Mouse (Mus musculus): ENCODE measurements around the gene Ankrd17. TPM values are rescaled to one million over a fixed set of nuclear protein-coding genes. Genes with fewer than 3 reads are reported as not detected.
A peak's percentile ranks its signal among the peaks of the same experiment; 100 is the strongest.
"Not testable (repeated sequence)": the region's sequence is repeated elsewhere in the genome, so short reads cannot be mapped to it uniquely, and the experiment has no call there.

The Ankrd17 gene
- total RNA-seq, 2 experiments from 2014 or later, result 111 to 117 TPM

GRCm38 (mm10) chr5:90339129-90339952, 27.0 kb downstream of the Ankrd17 start:
- DNase-seq (ENCODE audit: low spot score in 2 of 2), result peak; percentile 34 to 47

- DNase-seq (ENCODE audit: low spot score in 2 of 2), result no peak
Measured at GRCm38 (mm10) chr5:90338177-90339091, 27.9 kb downstream of the Ankrd17 start.

DNA sequence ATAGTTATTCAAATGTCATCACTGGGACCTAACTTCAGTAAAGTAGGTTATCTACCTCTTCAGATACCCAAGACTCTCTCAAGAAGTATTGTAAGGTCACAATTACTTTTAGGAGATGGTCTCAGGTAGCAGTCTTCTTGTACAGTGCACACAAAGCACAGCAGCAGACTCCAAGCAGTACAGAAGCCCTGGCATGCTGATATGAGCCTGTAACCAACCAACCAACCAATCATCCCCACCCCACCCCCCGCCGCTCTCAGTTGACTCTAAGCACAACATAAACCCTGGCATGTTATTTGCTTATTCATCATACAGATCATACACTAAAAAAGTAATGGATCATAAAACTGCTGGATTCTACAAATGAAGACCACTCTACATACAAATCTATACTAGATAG, 33.9 kb downstream of the Ankrd17 start:
- DNase-seq (ENCODE audit: low spot score in 2 of 2), result no peak

DNA sequence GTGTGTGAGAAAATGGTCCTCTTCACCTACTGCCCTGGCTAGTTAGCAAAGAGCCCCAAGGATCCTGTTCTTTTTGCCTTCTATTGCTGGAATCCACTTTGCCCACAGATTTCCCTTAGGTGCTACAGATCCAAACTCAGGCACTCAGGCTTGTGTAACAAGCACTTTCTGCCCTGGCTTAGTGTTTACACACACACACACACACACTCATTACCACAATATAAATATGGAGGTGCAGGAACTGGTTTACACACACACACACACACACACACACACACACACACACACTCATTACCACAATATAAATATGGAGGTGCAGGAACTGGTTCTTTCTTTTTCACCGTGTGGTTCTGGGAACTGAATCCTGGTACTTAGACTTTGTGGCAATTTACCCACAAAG, 35.3 kb downstream of the Ankrd17 start:
- DNase-seq (ENCODE audit: low spot score in 2 of 2), result no peak

- no peak for DNase-seq (ENCODE audit: low spot score in 2 of 2)
Measured at GRCm38 (mm10) chr5:90298396-90298795, 68.0 kb downstream of the Ankrd17 start.

DNA sequence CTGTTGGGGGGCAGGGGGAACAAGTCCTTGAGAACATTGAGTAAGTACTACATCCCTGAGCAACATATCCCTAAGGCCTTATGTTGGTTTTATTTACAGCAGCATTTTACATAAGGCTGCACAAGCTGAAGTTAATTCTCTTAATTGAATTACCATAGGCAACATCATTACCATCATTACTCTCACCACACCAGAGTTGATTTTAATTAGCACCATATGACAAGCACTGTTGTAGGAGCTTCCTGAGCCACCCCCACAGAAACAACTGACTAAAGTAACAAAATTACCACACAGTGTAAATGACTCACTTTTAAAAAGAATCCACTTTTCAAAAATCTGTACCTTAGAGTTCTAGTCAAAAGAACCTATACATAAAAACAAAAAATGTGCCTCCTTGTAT, 76.5 kb downstream of the Ankrd17 start:
- DNase-seq (ENCODE audit: low spot score in 2 of 2), result no peak

GRCm38 (mm10) chr5:90286559-90286958, 79.8 kb downstream of the Ankrd17 start:
- no peak for DNase-seq (ENCODE audit: low spot score in 2 of 2)

DNA sequence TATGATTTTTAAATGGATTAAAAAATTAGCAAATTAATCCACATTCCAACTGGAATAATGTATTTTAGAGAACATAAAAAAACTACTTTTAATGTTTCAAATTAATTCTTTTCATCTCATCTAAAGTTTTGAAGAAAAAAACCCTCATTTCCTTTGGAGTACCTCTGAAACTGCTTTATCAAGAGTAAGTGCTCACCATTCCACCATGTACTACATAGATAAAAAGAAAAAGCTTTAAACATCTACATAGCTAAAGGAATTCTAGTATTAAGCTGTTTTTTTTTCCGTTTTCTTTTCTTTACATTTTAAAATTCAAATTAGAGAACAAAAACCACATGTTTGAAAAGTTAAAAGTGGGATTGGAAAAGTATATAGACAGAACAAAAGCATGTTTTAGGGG, 86.3 kb downstream of the Ankrd17 start:
- no peak for DNase-seq (ENCODE audit: low spot score in 2 of 2)

DNA sequence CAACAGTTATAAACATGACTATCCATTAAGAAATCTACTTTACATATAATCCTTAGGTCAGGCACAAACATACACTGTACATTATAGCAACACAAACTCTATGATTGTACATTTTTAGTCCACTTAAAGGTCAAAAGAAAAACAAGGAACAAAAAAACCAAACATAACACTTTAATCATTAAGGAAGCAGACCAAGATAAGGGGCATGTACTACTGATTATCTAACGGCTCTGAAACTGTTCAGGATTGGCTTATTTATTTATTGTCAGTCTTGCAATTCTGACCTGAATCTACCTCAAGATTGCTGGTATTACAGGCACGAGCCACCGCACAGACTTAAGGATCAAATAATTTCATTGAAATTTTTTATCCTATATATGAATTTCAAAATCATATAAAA, 87.0 kb downstream of the Ankrd17 start:
- DNase-seq (ENCODE audit: low spot score in 2 of 2), result no peak

DNA sequence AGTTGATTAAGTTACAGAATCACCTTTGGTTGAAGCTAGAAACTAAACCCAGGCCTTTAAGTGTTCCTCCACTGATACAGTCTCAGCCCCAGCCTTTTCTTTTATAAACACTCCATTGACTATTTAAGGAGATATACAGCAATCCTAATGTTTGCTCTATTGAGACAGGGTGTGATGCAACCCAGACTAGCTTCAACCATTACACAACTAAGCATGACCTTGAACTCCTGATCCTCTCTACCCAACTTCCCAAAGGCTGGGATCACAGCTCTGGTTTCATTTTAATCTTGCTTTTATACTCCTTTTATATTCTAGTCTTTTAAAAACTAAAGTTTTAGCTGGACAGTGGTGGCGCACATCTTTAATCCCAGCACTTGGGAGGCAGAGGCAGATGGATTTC, 88.9 kb downstream of the Ankrd17 start:
- no peak for DNase-seq (ENCODE audit: low spot score in 2 of 2)

GRCm38 (mm10) chr5:90274806-90275205, 91.6 kb downstream of the Ankrd17 start:
- no peak for DNase-seq (ENCODE audit: low spot score in 2 of 2)

GRCm38 (mm10) chr5:90262230-90262629, 104.1 kb downstream of the Ankrd17 start:
- not testable (repeated sequence) for DNase-seq (ENCODE audit: low spot score in 2 of 2)

DNA sequence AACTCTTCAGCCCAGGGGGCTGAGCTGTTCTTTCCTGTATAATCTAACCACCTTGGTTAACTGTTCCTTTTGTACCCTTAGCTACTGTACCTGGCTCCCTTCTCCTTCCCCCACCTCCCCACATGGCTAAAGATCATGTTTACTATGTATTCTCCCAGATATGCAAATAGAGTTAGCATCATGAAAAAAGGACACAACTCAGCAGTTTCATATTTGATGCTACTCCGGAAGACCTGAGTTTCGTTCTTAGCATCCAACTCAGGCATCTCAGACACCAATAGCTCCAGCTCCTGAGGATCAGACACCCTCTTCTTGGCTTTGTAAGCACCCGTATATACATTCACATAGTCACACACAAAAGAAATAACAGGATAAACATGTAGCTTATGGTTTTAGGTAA, 109.4 kb downstream of the Ankrd17 start:
- no peak for DNase-seq (ENCODE audit: low spot score in 2 of 2)

DNA sequence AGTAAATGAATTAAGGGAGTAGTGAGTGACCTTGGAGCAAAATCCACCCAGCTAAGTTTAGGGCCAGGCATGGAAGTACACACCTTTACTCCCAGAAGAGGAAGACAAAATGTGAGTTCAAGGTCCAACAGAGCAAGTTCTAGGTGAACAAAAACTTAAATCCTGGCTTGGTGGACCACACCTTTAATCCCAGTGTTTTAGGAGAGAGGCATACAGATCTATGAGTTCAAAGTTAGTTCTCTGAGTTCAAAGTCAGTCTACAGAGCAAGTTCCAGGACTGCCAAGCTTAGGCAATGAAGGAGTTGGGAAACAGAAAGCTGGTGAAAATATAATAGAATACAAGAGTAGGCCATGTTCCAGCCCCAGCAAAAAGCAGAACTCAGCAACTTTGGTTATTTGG, 118.9 kb downstream of the Ankrd17 start:
- DNase-seq (ENCODE audit: low spot score in 2 of 2), result no peak

DNA sequence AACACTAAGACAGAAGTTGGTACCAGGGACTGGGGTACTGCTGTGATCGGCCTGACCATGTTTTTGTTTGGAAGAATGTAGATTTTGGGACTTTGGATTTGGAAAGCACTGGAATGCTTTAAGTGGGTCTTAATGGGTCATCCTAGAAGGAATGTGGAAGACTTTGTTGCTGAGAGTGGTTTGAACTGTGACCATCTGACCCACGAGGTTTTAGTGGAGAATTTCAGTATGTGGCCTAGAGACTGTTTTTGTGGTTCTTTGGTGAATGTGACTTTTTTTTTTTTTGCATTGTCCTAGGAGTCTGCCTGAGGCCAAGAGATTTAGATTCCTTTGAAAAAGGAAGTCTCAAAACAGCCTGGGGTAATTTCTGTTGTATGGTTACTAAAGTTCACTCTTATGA, 119.4 kb downstream of the Ankrd17 start:
- DNase-seq (ENCODE audit: low spot score in 2 of 2), result no peak

GRCm38 (mm10) chr5:90246567-90246966, 119.8 kb downstream of the Ankrd17 start:
- no peak for DNase-seq (ENCODE audit: low spot score in 2 of 2)

GRCm38 (mm10) chr5:90245416-90245815, 121.0 kb downstream of the Ankrd17 start:
- no peak for DNase-seq (ENCODE audit: low spot score in 2 of 2)

GRCm38 (mm10) chr5:90235217-90235616, 131.2 kb downstream of the Ankrd17 start:
- DNase-seq (ENCODE audit: low spot score in 2 of 2), result no peak

GRCm38 (mm10) chr5:90233305-90233704, 133.1 kb downstream of the Ankrd17 start:
- no peak for DNase-seq (ENCODE audit: low spot score in 2 of 2)

DNA sequence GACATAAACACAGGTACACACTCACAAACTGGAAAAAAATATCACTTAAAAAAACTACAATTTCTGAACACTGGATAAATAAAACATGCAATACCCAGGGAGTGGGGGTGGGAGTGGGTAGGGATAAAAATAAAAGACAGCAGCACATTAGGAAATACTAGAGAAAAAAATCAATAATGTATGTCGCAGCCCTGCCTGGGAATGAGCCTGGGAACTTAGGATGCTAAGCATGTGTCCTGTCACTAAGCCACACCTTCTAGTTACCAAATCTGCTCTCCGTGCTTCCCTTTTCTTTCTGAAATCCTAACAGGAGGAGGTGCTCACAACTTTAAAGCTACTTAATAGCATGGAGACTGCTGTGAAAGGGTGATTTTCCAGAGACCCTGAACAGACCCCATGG, 136.6 kb downstream of the Ankrd17 start:
- DNase-seq (ENCODE audit: low spot score in 2 of 2), result no peak

GRCm38 (mm10) chr5:90226696-90227095, 139.7 kb downstream of the Ankrd17 start:
- no peak for DNase-seq (ENCODE audit: low spot score in 2 of 2)

DNA sequence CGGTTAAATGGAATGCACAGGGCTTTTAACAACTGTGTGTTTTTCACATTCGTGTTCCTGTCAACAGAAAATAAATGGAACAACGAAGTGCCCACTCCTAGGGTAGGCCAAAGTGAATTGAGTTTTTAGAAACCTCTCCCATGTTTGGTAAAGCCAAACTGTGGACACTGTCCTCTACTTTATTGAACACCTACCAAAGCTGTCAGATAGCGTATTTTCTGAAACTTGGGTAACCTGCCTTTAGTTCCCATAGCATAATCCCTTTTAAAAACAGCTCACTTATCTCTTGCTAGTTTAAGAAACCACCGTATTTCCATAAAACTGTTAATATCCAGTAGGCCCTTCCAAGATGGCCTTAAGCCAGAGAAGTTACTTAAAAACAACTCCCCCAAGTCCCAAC, 141.6 kb downstream of the Ankrd17 start:
- DNase-seq (ENCODE audit: low spot score in 2 of 2), result no peak
